Mouse (Mus musculus) ES-E14 (cell line): ENCODE measurements around the gene Prpsap1. TPM values are rescaled to one million over a fixed set of nuclear protein-coding genes. Genes with fewer than 3 reads are reported as not detected.

Experiments used
- DNase-seq: peaks from one replicate; pipeline ENCODE4 v3.0.0-alpha.2; 2013; ENCODE audit warnings: low read depth, low spot score
- H3K27ac ChIP-seq: 2 replicates; pipeline ENCODE4 v1.5.1; 2012; ENCODE audit warnings: low read depth, mild to moderate bottlenecking, low read length, moderate library complexity, mixed read lengths; ENCODE audit not compliant: poor library complexity, insufficient read depth, severe bottlenecking
- H3K36me3 ChIP-seq: 2 replicates; pipeline ENCODE4 v1.6.1; 2012; ENCODE audit warnings: mild to moderate bottlenecking, low read length, moderate library complexity, mixed read lengths; ENCODE audit not compliant: control insufficient read depth, poor library complexity, insufficient read depth, severe bottlenecking
- H3K4me1 ChIP-seq, 2 experiments: fragments of 150-350 bp in 1 of 2; sonication (generic) in 1 of 2; 2 replicates each; pipeline ENCODE4 v1.6.1; 2012; ENCODE audit warnings: low read length in 2 of 2, mild to moderate bottlenecking in 1 of 2, mixed read lengths in 1 of 2; ENCODE audit not compliant: control insufficient read depth in 2 of 2, insufficient read depth in 2 of 2, poor library complexity in 1 of 2
- H3K4me3 ChIP-seq, 2 experiments: fragments of 150-350 bp in 1 of 2; sonication (generic) in 1 of 2; 2 replicates each; pipeline ENCODE4 v1.5.1; 2012; ENCODE audit warnings: low read length in 2 of 2, low read depth in 1 of 2, mild to moderate bottlenecking in 1 of 2, mixed read lengths in 1 of 2; ENCODE audit not compliant: insufficient read depth in 1 of 2, poor library complexity in 1 of 2, severe bottlenecking in 1 of 2
- H3K9ac ChIP-seq: 2 replicates; pipeline ENCODE4 v1.6.1; 2012; ENCODE audit warnings: low read depth, mild to moderate bottlenecking, low read length, mixed read lengths; ENCODE audit not compliant: poor library complexity, insufficient read depth, severe bottlenecking
- H3K9me3 ChIP-seq: fragments of 150-350 bp; sonication (generic); 2 replicates; pipeline ENCODE4 v1.6.1; 2012; ENCODE audit warnings: low read depth, mild to moderate bottlenecking, low read length; ENCODE audit not compliant: control insufficient read depth, insufficient read depth
- CHD2 ChIP-seq: IDR thresholded peaks from 2 replicates; pipeline ENCODE4 v1.6.1; 2014; ENCODE audit warnings: mild to moderate bottlenecking, low read depth, low read length, inconsistent platforms
- HCFC1 ChIP-seq: IDR thresholded peaks from 2 replicates; pipeline ENCODE4 v1.6.1; 2012; ENCODE audit warnings: low read length, inconsistent platforms, borderline replicate concordance; ENCODE audit not compliant: insufficient read depth
- MAFK ChIP-seq: IDR thresholded peaks from 2 replicates; pipeline ENCODE4 v1.6.1; 2014; ENCODE audit warnings: mild to moderate bottlenecking, low read depth, low read length, inconsistent platforms; ENCODE audit not compliant: insufficient read depth
- ZC3H11A ChIP-seq: IDR thresholded peaks from 2 replicates; pipeline ENCODE4 v1.6.1; 2012; ENCODE audit warnings: low read depth, mild to moderate bottlenecking, inconsistent platforms, low read length, borderline replicate concordance
- ZNF384 ChIP-seq: IDR thresholded peaks from 2 replicates; pipeline ENCODE4 v1.6.1; 2012; ENCODE audit warnings: low read depth, low read length, inconsistent platforms
- in situ Hi-C, 2 experiments: fragments of 600-800 bp; cut with MboI; formaldehyde crosslinking; loops; one replicate each; pipeline ENCODE4 v1.15.1; 2025; ENCODE audit warnings: low sequenced_read_pairs in 2 of 2, inconsistent platforms in 1 of 2; ENCODE audit not compliant: unreplicated experiment in 2 of 2
- total RNA-seq: library from RNA; depleted of rRNA; stranded (reverse); fragments of 300-350 nt; gene quantifications from 2 replicates; pipeline ENCODE4 v1.2.3, GENCODE M21; 2012

Gene Prpsap1
- total RNA-seq, 1 experiment = 121 TPM

GRCm38 (mm10) chr11:116532810-116533338 is 38.9 kb upstream of the Prpsap1 start:
- TF ChIP-seq ZNF384 (no peak), HCFC1 (no peak), MAFK (no peak), CHD2 (no peak), ZC3H11A (no peak)
- H3K9ac ChIP-seq = peak overlapping the region; percentile 25
- DNase-seq = no peak
- H3K27ac ChIP-seq = no peak overlapping the region
- in situ Hi-C loops = no loop called here
- H3K4me1 ChIP-seq = peaks cover 0 to 9% of the 10 kb centered on the region in 2 experiments; a peak in 2 of 4 replicates
- no peaks in the 10 kb centered on the region for H3K36me3 ChIP-seq
- peak overlapping the region; percentile 70 to 83 for H3K4me3 ChIP-seq
- H3K9me3 ChIP-seq = no peaks in the 10 kb centered on the region

- TF ChIP-seq ZNF384 (no peak), CHD2 (no peak), ZC3H11A (no peak)
- peak overlapping the region; percentile 70 to 83 for H3K4me3 ChIP-seq
- in situ Hi-C loops = no loop called here
- peak overlapping the region; percentile 25 for H3K9ac ChIP-seq
- no peaks in the 10 kb centered on the region for H3K9me3 ChIP-seq
- peaks cover 0 to 9% of the 10 kb centered on the region in 2 experiments; a peak in 2 of 4 replicates for H3K4me1 ChIP-seq
- no peaks in the 10 kb centered on the region for H3K36me3 ChIP-seq
- H3K27ac ChIP-seq = no peak overlapping the region
- no peak for DNase-seq
Measured at GRCm38 (mm10) chr11:116532262-116532809, 38.3 kb upstream of the Prpsap1 start.

- no peaks in the 10 kb centered on the region for H3K9me3 ChIP-seq
- in situ Hi-C loops = no loop called here
- H3K36me3 ChIP-seq = no peaks in the 10 kb centered on the region
- no peak for TF ChIP-seq CHD2
- TF ChIP-seq MAFK = no peak
- no peak for TF ChIP-seq HCFC1
- no peak for TF ChIP-seq ZC3H11A
- TF ChIP-seq ZNF384 = no peak
- H3K4me1 ChIP-seq = peaks cover 0 to 9% of the 10 kb centered on the region in 2 experiments; a peak in 2 of 4 replicates
- H3K9ac ChIP-seq = no peak overlapping the region
- no peak overlapping the region for H3K27ac ChIP-seq
- H3K4me3 ChIP-seq = peak overlapping the region in 1 of 2 experiments; percentile 83; a peak in 3 of 4 replicates
- DNase-seq = no peak
Measured at GRCm38 (mm10) chr11:116531371-116532191, 37.6 kb upstream of the Prpsap1 start.

GRCm38 (mm10) chr11:116530187-116531147 is 36.5 kb upstream of the Prpsap1 start, which contains the start of gene Sphk1:
Gene Sphk1, plus strand, starts transcription at chr11:116530925.
- peaks cover 0 to 5% of the 10 kb centered on the region in 2 experiments; a peak in 2 of 4 replicates for H3K4me1 ChIP-seq
- in situ Hi-C loops = no loop called here
- H3K4me3 ChIP-seq = peak within 1 kb of the TSS in 1 of 2 experiments; percentile 83; a peak in 3 of 4 replicates
- no peak within 1 kb of the TSS for H3K9ac ChIP-seq
- no peak within 1 kb of the TSS for H3K27ac ChIP-seq
- no peak for DNase-seq
- H3K9me3 ChIP-seq = no peaks in the 10 kb centered on the region
- no peaks in the 10 kb centered on the region for H3K36me3 ChIP-seq
- TF ChIP-seq ZNF384 (no peak), HCFC1 (no peak), ZC3H11A (no peak), CHD2 (no peak), MAFK (no peak)
